Mouse (Mus musculus) ES-E14 (cell line): ENCODE measurements around the gene Lypd4. TPM values are rescaled to one million over a fixed set of nuclear protein-coding genes. Genes with fewer than 3 reads are reported as not detected.
A peak's percentile ranks its signal among the peaks of the same experiment; 100 is the strongest.
"Not testable (repeated sequence)": the region's sequence is repeated elsewhere in the genome, so short reads cannot be mapped to it uniquely, and the experiment has no call there.

Source experiments
- DNase-seq: peaks from one replicate; pipeline ENCODE4 v3.0.0-alpha.2; 2013; ENCODE audit warnings: low read depth, low spot score
- H3K27ac ChIP-seq: 2 replicates; pipeline ENCODE4 v1.5.1; 2012; ENCODE audit warnings: low read depth, mild to moderate bottlenecking, low read length, moderate library complexity, mixed read lengths; ENCODE audit not compliant: poor library complexity, insufficient read depth, severe bottlenecking
- H3K36me3 ChIP-seq: 2 replicates; pipeline ENCODE4 v1.6.1; 2012; ENCODE audit warnings: mild to moderate bottlenecking, low read length, moderate library complexity, mixed read lengths; ENCODE audit not compliant: control insufficient read depth, poor library complexity, insufficient read depth, severe bottlenecking
- H3K4me1 ChIP-seq, 2 experiments: fragments of 150-350 bp in 1 of 2; sonication (generic) in 1 of 2; 2 replicates each; pipeline ENCODE4 v1.6.1; 2012; ENCODE audit warnings: low read length in 2 of 2, mild to moderate bottlenecking in 1 of 2, mixed read lengths in 1 of 2; ENCODE audit not compliant: control insufficient read depth in 2 of 2, insufficient read depth in 2 of 2, poor library complexity in 1 of 2
- H3K4me3 ChIP-seq, 2 experiments: fragments of 150-350 bp in 1 of 2; sonication (generic) in 1 of 2; 2 replicates each; pipeline ENCODE4 v1.5.1; 2012; ENCODE audit warnings: low read length in 2 of 2, low read depth in 1 of 2, mild to moderate bottlenecking in 1 of 2, mixed read lengths in 1 of 2; ENCODE audit not compliant: insufficient read depth in 1 of 2, poor library complexity in 1 of 2, severe bottlenecking in 1 of 2
- H3K9ac ChIP-seq: 2 replicates; pipeline ENCODE4 v1.6.1; 2012; ENCODE audit warnings: low read depth, mild to moderate bottlenecking, low read length, mixed read lengths; ENCODE audit not compliant: poor library complexity, insufficient read depth, severe bottlenecking
- H3K9me3 ChIP-seq: fragments of 150-350 bp; sonication (generic); 2 replicates; pipeline ENCODE4 v1.6.1; 2012; ENCODE audit warnings: low read depth, mild to moderate bottlenecking, low read length; ENCODE audit not compliant: control insufficient read depth, insufficient read depth
- CHD2 ChIP-seq: IDR thresholded peaks from 2 replicates; pipeline ENCODE4 v1.6.1; 2014; ENCODE audit warnings: mild to moderate bottlenecking, low read depth, low read length, inconsistent platforms
- HCFC1 ChIP-seq: IDR thresholded peaks from 2 replicates; pipeline ENCODE4 v1.6.1; 2012; ENCODE audit warnings: low read length, inconsistent platforms, borderline replicate concordance; ENCODE audit not compliant: insufficient read depth
- MAFK ChIP-seq: IDR thresholded peaks from 2 replicates; pipeline ENCODE4 v1.6.1; 2014; ENCODE audit warnings: mild to moderate bottlenecking, low read depth, low read length, inconsistent platforms; ENCODE audit not compliant: insufficient read depth
- ZC3H11A ChIP-seq: IDR thresholded peaks from 2 replicates; pipeline ENCODE4 v1.6.1; 2012; ENCODE audit warnings: low read depth, mild to moderate bottlenecking, inconsistent platforms, low read length, borderline replicate concordance
- ZNF384 ChIP-seq: IDR thresholded peaks from 2 replicates; pipeline ENCODE4 v1.6.1; 2012; ENCODE audit warnings: low read depth, low read length, inconsistent platforms
- in situ Hi-C, 2 experiments: fragments of 600-800 bp; cut with MboI; formaldehyde crosslinking; loops; one replicate each; pipeline ENCODE4 v1.15.1; 2025; ENCODE audit warnings: low sequenced_read_pairs in 2 of 2, inconsistent platforms in 1 of 2; ENCODE audit not compliant: unreplicated experiment in 2 of 2
- total RNA-seq: library from RNA; depleted of rRNA; stranded (reverse); fragments of 300-350 nt; gene quantifications from 2 replicates; pipeline ENCODE4 v1.2.3, GENCODE M21; 2012

The Lypd4 gene
- total RNA-seq, 1 experiment: 0.18 TPM

DNA sequence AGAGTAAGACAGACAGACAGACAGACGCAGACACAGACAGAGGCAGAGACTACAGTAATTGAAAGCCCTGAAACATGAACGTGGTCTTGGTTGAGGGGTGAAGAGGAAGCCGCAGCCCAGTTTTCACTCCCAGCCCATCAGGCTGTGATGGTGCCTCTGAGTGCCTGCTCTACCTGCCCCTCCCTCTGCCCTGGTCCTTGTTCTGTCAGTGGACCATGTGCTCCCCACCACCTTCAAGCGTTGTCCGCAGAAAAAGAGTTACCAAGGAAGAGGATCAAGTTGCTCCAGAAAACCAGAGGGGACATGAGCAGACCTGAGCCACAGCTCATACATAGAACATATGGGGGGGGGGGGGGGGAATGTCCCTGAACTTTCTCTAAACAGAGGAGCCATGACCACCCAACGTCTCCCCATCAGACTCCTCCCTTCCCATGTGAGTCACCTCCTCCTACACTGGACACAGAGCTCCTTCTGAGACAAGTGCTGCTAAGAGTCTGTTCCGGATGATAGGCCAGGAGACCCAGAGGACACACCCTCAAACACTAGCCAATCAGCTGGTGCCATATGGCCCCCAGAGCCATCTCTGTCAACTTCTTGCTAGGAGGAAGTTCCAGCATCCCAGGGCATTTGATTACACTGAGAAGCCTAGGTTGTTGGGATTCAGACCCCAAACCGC lies 17.0 kb downstream of the Lypd4 start:
- H3K27ac ChIP-seq: peak overlapping the region; percentile 65
- in situ Hi-C loops: no loop called here
- H3K4me3 ChIP-seq: peak overlapping the region in 1 of 2 experiments; percentile 14; a peak in 1 of 4 replicates
- no peaks in the 10 kb centered on the region for H3K36me3 ChIP-seq
- H3K4me1 ChIP-seq: peaks cover 16 to 32% of the 10 kb centered on the region in 2 experiments
- peak overlapping the region; percentile 55; the same call in 1 of the 2 replicates for H3K9ac ChIP-seq
- H3K9me3 ChIP-seq: no peaks in the 10 kb centered on the region
- no peak for TF ChIP-seq ZNF384
- no peak for TF ChIP-seq CHD2
- no peak for TF ChIP-seq HCFC1
- DNase-seq: no peak

GRCm38 (mm10) chr7:24851596-24852325 lies 18.0 kb downstream of the Lypd4 start:
- Histone ChIP-seq H3K9me3 (no peaks in the 10 kb centered on the region), H3K4me1 (peaks cover 16 to 26% of the 10 kb centered on the region in 2 experiments), H3K27ac (peak overlapping the region; percentile 24), H3K9ac (peak overlapping the region; percentile 55), H3K36me3 (no peaks in the 10 kb centered on the region), H3K4me3 (peak overlapping the region in 1 of 2 experiments; percentile 13; a peak in 1 of 4 replicates)
- no peak for DNase-seq
- TF ChIP-seq MAFK: no peak
- no peak for TF ChIP-seq HCFC1
- TF ChIP-seq ZC3H11A: no peak
- no peak for TF ChIP-seq ZNF384
- no peak for TF ChIP-seq CHD2
- in situ Hi-C loops: no loop called here

DNA sequence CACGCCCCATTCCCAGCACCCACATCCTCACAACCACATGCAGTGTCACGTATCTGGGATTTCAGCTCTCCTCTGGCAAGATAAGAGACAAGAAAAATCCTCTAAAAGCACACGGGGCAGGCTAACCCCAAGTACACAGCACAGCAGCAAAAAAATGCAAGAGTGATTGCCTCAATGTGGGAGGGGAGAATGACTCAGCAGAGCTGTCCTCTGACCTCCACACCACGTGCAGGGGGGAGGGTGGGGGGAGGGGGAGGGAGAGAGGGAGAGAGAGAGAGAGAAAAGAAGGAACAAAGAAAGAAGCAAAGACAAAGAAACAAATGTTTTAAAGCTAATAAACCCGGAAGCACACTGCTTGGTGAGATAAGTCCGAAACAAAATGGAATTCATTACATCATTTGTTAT lies 18.8 kb downstream of the Lypd4 start:
- TF ChIP-seq ZC3H11A: no peak
- peak; percentile 95 for TF ChIP-seq MAFK
- peak; percentile 62; the same call in 1 of the 2 replicates for TF ChIP-seq ZNF384
- Histone ChIP-seq H3K9ac (peak overlapping the region; percentile 82), H3K27ac (peak overlapping the region; percentile 95), H3K4me3 (peak overlapping the region; percentile 35 to 45), H3K36me3 (no peaks in the 10 kb centered on the region), H3K9me3 (no peaks in the 10 kb centered on the region), H3K4me1 (peaks cover 16 to 23% of the 10 kb centered on the region in 2 experiments; a peak in 3 of 4 replicates)
- in situ Hi-C loops: no loop called here
- peak; percentile 75 for DNase-seq

GRCm38 (mm10) chr7:24850162-24850561 lies 19.6 kb downstream of the Lypd4 start:
- peaks cover 16 to 23% of the 10 kb centered on the region in 2 experiments; a peak in 3 of 4 replicates for H3K4me1 ChIP-seq
- TF ChIP-seq HCFC1: no peak
- no peak for TF ChIP-seq MAFK
- no peak for TF ChIP-seq CHD2
- TF ChIP-seq ZNF384: no peak
- no peak for TF ChIP-seq ZC3H11A
- H3K4me3 ChIP-seq: peak overlapping the region in 1 of 2 experiments; percentile 2; a peak in 1 of 4 replicates
- H3K36me3 ChIP-seq: no peaks in the 10 kb centered on the region
- H3K9ac ChIP-seq: peak overlapping the region; percentile 0; the same call in 1 of the 2 replicates
- no peaks in the 10 kb centered on the region for H3K9me3 ChIP-seq
- DNase-seq: no peak
- in situ Hi-C loops: no loop called here
- H3K27ac ChIP-seq: peak overlapping the region; percentile 32; the same call in 1 of the 2 replicates

GRCm38 (mm10) chr7:24846576-24846975 lies 23.2 kb downstream of the Lypd4 start:
- in situ Hi-C loops: loop anchor here in 1 of 2 experiments (10.0 kb wide), 1 partner anchor 118 kb away; no protein-coding TSS in a partner anchor
- H3K9ac ChIP-seq, H3K36me3 ChIP-seq, H3K27ac ChIP-seq, H3K4me3 ChIP-seq, H3K9me3 ChIP-seq, DNase-seq: not testable (repeated sequence)
- H3K4me1 ChIP-seq: peaks cover 6 to 11% of the 10 kb centered on the region in 2 experiments; a peak in 3 of 4 replicates
